Mouse (Mus musculus): Measurements from ENCODE around the gene Slc25a13. TPM values are rescaled to one million over a fixed set of nuclear protein-coding genes. Genes with fewer than 3 reads are reported as not detected.
A peak's percentile ranks its signal among the peaks of the same experiment; 100 is the strongest.

Slc25a13 gene
- polyA plus RNA-seq, 1 experiment from 2014 or later: 52.8 TPM

GRCm38 (mm10) chr6:6175350-6175971 lies 41.5 kb downstream of the Slc25a13 start:
- H3K4me1 ChIP-seq: peaks cover 19% of the 10 kb centered on the region
- no peaks in the 10 kb centered on the region for H3K27me3 ChIP-seq (ENCODE audit: low read depth, poor library complexity, severe bottlenecking)
- no peaks in the 10 kb centered on the region for H3K9me3 ChIP-seq (replicated peaks)
- no peak for DNase-seq (ENCODE audit: low spot score)
- no peak overlapping the region for H3K27ac ChIP-seq
- H3K36me3 ChIP-seq: peaks cover 40% of the 10 kb centered on the region
- no peak overlapping the region for H3K4me3 ChIP-seq
- 62% methylated on average over 5 of the region's 5 CpGs for WGBS

- no peak for DNase-seq (ENCODE audit: low spot score)
- H3K27me3 ChIP-seq (ENCODE audit: low read depth, poor library complexity, severe bottlenecking): no peaks in the 10 kb centered on the region
- WGBS: 22% methylated on average over 9 of the region's 9 CpGs
- H3K4me3 ChIP-seq: no peak overlapping the region
- peaks cover 27% of the 10 kb centered on the region for H3K36me3 ChIP-seq
- no peaks in the 10 kb centered on the region for H3K9me3 ChIP-seq (replicated peaks)
- H3K4me1 ChIP-seq: peaks cover 23% of the 10 kb centered on the region
- H3K27ac ChIP-seq: no peak overlapping the region
These were observed 42.9 kb downstream of the Slc25a13 start for GRCm38 (mm10) chr6:6173935-6174561.

GRCm38 (mm10) chr6:6173166-6173934 lies 43.6 kb downstream of the Slc25a13 start:
- Histone ChIP-seq H3K27me3 (ENCODE audit: low read depth, poor library complexity, severe bottlenecking) (no peaks in the 10 kb centered on the region), H3K4me1 (peaks cover 30% of the 10 kb centered on the region), H3K9me3 (replicated peaks) (no peaks in the 10 kb centered on the region), H3K27ac (no peak overlapping the region), H3K36me3 (peaks cover 20% of the 10 kb centered on the region), H3K4me3 (no peak overlapping the region)
- WGBS: 47% methylated on average over 15 of the region's 15 CpGs
- no peak for DNase-seq (ENCODE audit: low spot score)

- Histone ChIP-seq H3K9me3 (replicated peaks) (no peaks in the 10 kb centered on the region), H3K4me3 (no peak overlapping the region), H3K36me3 (peaks cover 10% of the 10 kb centered on the region; the same call in 1 of the 2 replicates), H3K27me3 (ENCODE audit: low read depth, poor library complexity, severe bottlenecking) (no peaks in the 10 kb centered on the region), H3K27ac (no peak overlapping the region), H3K4me1 (peaks cover 23% of the 10 kb centered on the region)
- DNase-seq (ENCODE audit: low spot score): no peak
- WGBS: 81% methylated on average over 11 of the region's 11 CpGs
These were observed 48.3 kb downstream of the Slc25a13 start for GRCm38 (mm10) chr6:6168566-6169134.

GRCm38 (mm10) chr6:6167339-6168126 lies 49.4 kb downstream of the Slc25a13 start:
- no peak for DNase-seq (ENCODE audit: low spot score)
- no peak overlapping the region for H3K27ac ChIP-seq
- H3K27me3 ChIP-seq (ENCODE audit: low read depth, poor library complexity, severe bottlenecking): no peaks in the 10 kb centered on the region
- WGBS: 93% methylated on average over 10 of the region's 10 CpGs
- H3K4me3 ChIP-seq: no peak overlapping the region
- H3K36me3 ChIP-seq: peaks cover 10% of the 10 kb centered on the region; the same call in 1 of the 2 replicates
- peaks cover 12% of the 10 kb centered on the region for H3K4me1 ChIP-seq
- no peaks in the 10 kb centered on the region for H3K9me3 ChIP-seq (replicated peaks)

GRCm38 (mm10) chr6:6162993-6163623 lies 53.9 kb downstream of the Slc25a13 start:
- no peak overlapping the region for H3K4me3 ChIP-seq
- no peaks in the 10 kb centered on the region for H3K9me3 ChIP-seq (replicated peaks)
- 91% methylated on average over 7 of the region's 7 CpGs for WGBS
- H3K4me1 ChIP-seq: peaks cover 18% of the 10 kb centered on the region
- DNase-seq (ENCODE audit: low spot score): no peak
- no peak overlapping the region for H3K27ac ChIP-seq
- H3K36me3 ChIP-seq: peaks cover 4% of the 10 kb centered on the region; the same call in 1 of the 2 replicates
- no peaks in the 10 kb centered on the region for H3K27me3 ChIP-seq (ENCODE audit: low read depth, poor library complexity, severe bottlenecking)

GRCm38 (mm10) chr6:6162146-6162545 lies 54.8 kb downstream of the Slc25a13 start:
- no peaks in the 10 kb centered on the region for H3K27me3 ChIP-seq (ENCODE audit: low read depth, poor library complexity, severe bottlenecking)
- no peak overlapping the region for H3K4me3 ChIP-seq
- 68% methylated on average over 6 of the region's 6 CpGs for WGBS
- H3K27ac ChIP-seq: no peak overlapping the region
- peaks cover 7% of the 10 kb centered on the region for H3K36me3 ChIP-seq
- H3K4me1 ChIP-seq: peaks cover 18% of the 10 kb centered on the region
- DNase-seq (ENCODE audit: low spot score): no peak
- H3K9me3 ChIP-seq (replicated peaks): no peaks in the 10 kb centered on the region

GRCm38 (mm10) chr6:6160645-6161426 lies 56.1 kb downstream of the Slc25a13 start:
- no peak overlapping the region for H3K27ac ChIP-seq

GRCm38 (mm10) chr6:6159221-6159859 lies 57.6 kb downstream of the Slc25a13 start:
- Histone ChIP-seq H3K27me3 (ENCODE audit: low read depth, poor library complexity, severe bottlenecking) (no peaks in the 10 kb centered on the region), H3K4me3 (no peak overlapping the region), H3K4me1 (peaks cover 18% of the 10 kb centered on the region), H3K27ac (peak overlapping the region; percentile 36; the same call in 1 of the 2 replicates), H3K36me3 (peaks cover 8% of the 10 kb centered on the region), H3K9me3 (replicated peaks) (no peaks in the 10 kb centered on the region)
- WGBS: 29% methylated on average over 7 of the region's 7 CpGs
- no peak for DNase-seq (ENCODE audit: low spot score)

More at GRCm38 (mm10) chr6:6160645-6161426, 56.1 kb downstream of the Slc25a13 start:
- Histone ChIP-seq H3K4me1 (peaks cover 18% of the 10 kb centered on the region), H3K4me3 (no peak overlapping the region), H3K9me3 (replicated peaks) (no peaks in the 10 kb centered on the region), H3K27me3 (ENCODE audit: low read depth, poor library complexity, severe bottlenecking) (no peaks in the 10 kb centered on the region), H3K36me3 (peaks cover 5% of the 10 kb centered on the region)
- 74% methylated on average over 7 of the region's 7 CpGs for WGBS
- no peak for DNase-seq (ENCODE audit: low spot score)

GRCm38 (mm10) chr6:6153426-6153825 lies 63.5 kb downstream of the Slc25a13 start:
- Histone ChIP-seq H3K9me3 (replicated peaks) (no peaks in the 10 kb centered on the region), H3K4me1 (0 out of 2 replicates have a peak, but pooled peaks cover 3% of the 10 kb centered on the region), H3K27me3 (ENCODE audit: low read depth, poor library complexity, severe bottlenecking) (no peaks in the 10 kb centered on the region), H3K36me3 (peaks cover 39% of the 10 kb centered on the region), H3K27ac (no peak overlapping the region), H3K4me3 (no peak overlapping the region)
- DNase-seq (ENCODE audit: low spot score): no peak
- 72% methylated on average over 10 of the region's 10 CpGs for WGBS

GRCm38 (mm10) chr6:6150811-6151210 lies 66.2 kb downstream of the Slc25a13 start:
- H3K9me3 ChIP-seq (replicated peaks): no peaks in the 10 kb centered on the region
- H3K27ac ChIP-seq: no peak overlapping the region
- no peak for DNase-seq (ENCODE audit: low spot score)
- H3K4me3 ChIP-seq: no peak overlapping the region
- H3K36me3 ChIP-seq: peaks cover 48% of the 10 kb centered on the region
- H3K4me1 ChIP-seq: 0 out of 2 replicates have a peak, but pooled peaks cover 3% of the 10 kb centered on the region
- no peaks in the 10 kb centered on the region for H3K27me3 ChIP-seq (ENCODE audit: low read depth, poor library complexity, severe bottlenecking)
- WGBS: 96% methylated on average over 6 of the region's 6 CpGs
